Mouse (Mus musculus) limb, embryonic 13.5 days (tissue): ENCODE results near the gene Snip1. TPM values are rescaled to one million over a fixed set of nuclear protein-coding genes. Genes with fewer than 3 reads are reported as not detected.

ENCODE experiments used
- ATAC-seq: fragments of 200-750 bp; cut with Nextera tagmentation; 2 replicates; pipeline ENCODE4 v1.8.0; 2017; ENCODE audit warnings: low read depth, moderate number of reproducible peaks, moderate TSS enrichment; ENCODE audit not compliant: low FRiP score
- H3K27ac ChIP-seq: fragments of 300-500 bp; sonication (generic); 2 replicates; pipeline ENCODE4 v1.5.1; 2015; ENCODE audit warnings: inconsistent platforms, mild to moderate bottlenecking, moderate library complexity
- H3K27me3 ChIP-seq: fragments of 300-500 bp; sonication (generic); 2 replicates; pipeline ENCODE4 v1.6.1; 2015; ENCODE audit warnings: mild to moderate bottlenecking, inconsistent platforms
- H3K36me3 ChIP-seq: fragments of 300-500 bp; sonication (generic); 2 replicates; pipeline ENCODE4 v1.6.1; 2015; ENCODE audit warnings: inconsistent platforms, mild to moderate bottlenecking, moderate library complexity
- H3K4me1 ChIP-seq: fragments of 300-500 bp; sonication (generic); 2 replicates; pipeline ENCODE4 v1.6.1; 2015; ENCODE audit warnings: inconsistent platforms
- H3K4me2 ChIP-seq: fragments of 300-500 bp; sonication (generic); replicated peaks from 2 replicates; pipeline ENCODE4 v1.6.1; 2015; ENCODE audit warnings: inconsistent platforms, mild to moderate bottlenecking, moderate library complexity
- H3K4me3 ChIP-seq: fragments of 300-500 bp; sonication (generic); 2 replicates; pipeline ENCODE4 v1.5.1; 2015; ENCODE audit warnings: moderate library complexity, mild to moderate bottlenecking, inconsistent platforms
- H3K9ac ChIP-seq: fragments of 300-500 bp; sonication (generic); 2 replicates; pipeline ENCODE4 v1.6.1; 2015; ENCODE audit warnings: mild to moderate bottlenecking, inconsistent platforms
- H3K9me3 ChIP-seq: fragments of 300-500 bp; sonication (generic); 2 replicates; pipeline ENCODE4 v1.6.1; 2016; ENCODE audit warnings: inconsistent platforms
- WGBS: fragments of 180-500 bp; shearing (Covaris S2); methylation state at CpG from one replicate; pipeline ENCODE4 v1.1.7; 2015; 5-methylcytosine and 5-hydroxymethylcytosine counted together
- polyA plus RNA-seq: library from polyadenylated mRNA; unstranded; fragments of >200 nt; fragmentation: Nextera tagmentation; extraction: Ambion mirVana; gene quantifications from 2 replicates; pipeline ENCODE4 v1.2.1, GENCODE M21; 2015

Gene Snip1
- polyA plus RNA-seq, 1 experiment from 2014 or later = 32.6 TPM

DNA sequence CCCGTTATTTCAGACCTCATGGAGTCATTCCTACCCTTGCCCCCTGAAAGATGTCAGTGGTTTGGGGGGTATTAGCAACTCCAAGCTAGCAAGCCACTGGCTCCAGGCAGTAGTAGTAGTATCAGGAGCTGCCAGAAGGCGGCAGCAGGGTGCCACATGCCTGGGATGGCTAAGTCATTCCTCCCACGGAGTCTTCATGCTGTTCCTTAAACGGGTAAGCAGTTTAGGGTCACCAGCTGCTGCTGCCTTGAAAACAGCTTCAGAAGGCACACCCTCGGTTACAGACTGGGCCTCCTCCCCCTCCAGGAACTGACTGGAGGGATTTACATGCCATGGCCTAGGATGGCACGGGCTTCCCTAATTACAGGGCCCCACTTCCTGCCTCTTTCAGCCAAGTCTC, 48.2 kb downstream of the Snip1 start:
- Histone ChIP-seq H3K4me2 (peak overlapping the region; percentile 17), H3K4me3 (no peak overlapping the region), H3K36me3 (peaks cover 26% of the 10 kb centered on the region), H3K27me3 (no peaks in the 10 kb centered on the region), H3K4me1 (peaks cover 32% of the 10 kb centered on the region), H3K27ac (peak overlapping the region; percentile 16; the same call in 1 of the 2 replicates), H3K9me3 (no peaks in the 10 kb centered on the region), H3K9ac (0 out of 2 replicates have a peak overlapping the region, but pooled peaks have one; percentile 5)
- WGBS = 4% methylated on average over 6 of the region's 6 CpGs
- 0 out of 2 replicates have a peak, but pooled peaks have one; percentile 21 for ATAC-seq

DNA sequence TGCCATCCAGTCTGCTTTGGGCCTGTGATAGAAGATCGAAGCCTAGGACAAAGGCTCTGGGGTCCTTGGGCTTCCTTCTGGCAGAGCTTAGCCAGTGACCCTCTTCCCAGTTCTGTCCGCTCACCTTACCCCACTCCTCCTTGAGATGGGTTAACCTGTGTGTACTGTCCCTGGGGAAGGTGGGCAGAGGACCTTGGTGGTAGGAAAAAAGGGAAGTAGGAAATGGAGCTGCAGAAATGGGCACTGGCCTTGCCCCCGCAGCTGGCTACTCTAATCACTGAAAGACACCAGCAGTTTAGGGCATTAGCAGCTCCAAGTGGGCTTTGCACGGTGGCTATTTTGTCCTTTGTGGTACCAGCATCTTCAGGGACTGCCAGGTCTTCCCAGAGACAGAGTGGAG, 48.6 kb downstream of the Snip1 start:
- ATAC-seq = 0 out of 2 replicates have a peak, but pooled peaks have one; percentile 1
- Histone ChIP-seq H3K4me2 (peak overlapping the region; percentile 17; the same call in 1 of the 2 replicates), H3K27me3 (no peaks in the 10 kb centered on the region; the same call in 1 of the 2 replicates), H3K4me1 (peaks cover 32% of the 10 kb centered on the region), H3K9me3 (no peaks in the 10 kb centered on the region), H3K36me3 (peaks cover 25% of the 10 kb centered on the region), H3K27ac (peak overlapping the region; percentile 16; the same call in 1 of the 2 replicates), H3K9ac (0 out of 2 replicates have a peak overlapping the region, but pooled peaks have one; percentile 5), H3K4me3 (no peak overlapping the region)
- 70% methylated on average over 4 of the region's 4 CpGs for WGBS

- Histone ChIP-seq H3K27ac (peak overlapping the region; percentile 16; the same call in 1 of the 2 replicates), H3K4me1 (peaks cover 29% of the 10 kb centered on the region), H3K27me3 (no peaks in the 10 kb centered on the region; the same call in 1 of the 2 replicates), H3K36me3 (peaks cover 19% of the 10 kb centered on the region), H3K9me3 (no peaks in the 10 kb centered on the region), H3K4me3 (no peak overlapping the region), H3K9ac (no peak overlapping the region), H3K4me2 (no peak overlapping the region; the same call in 1 of the 2 replicates)
- 18% methylated on average over 6 of the region's 6 CpGs for WGBS
- ATAC-seq = peak; percentile 9; the same call in 1 of the 2 replicates
These were observed 49.2 kb downstream of the Snip1 start for GRCm38 (mm10) chr4:125115710-125116089.

DNA sequence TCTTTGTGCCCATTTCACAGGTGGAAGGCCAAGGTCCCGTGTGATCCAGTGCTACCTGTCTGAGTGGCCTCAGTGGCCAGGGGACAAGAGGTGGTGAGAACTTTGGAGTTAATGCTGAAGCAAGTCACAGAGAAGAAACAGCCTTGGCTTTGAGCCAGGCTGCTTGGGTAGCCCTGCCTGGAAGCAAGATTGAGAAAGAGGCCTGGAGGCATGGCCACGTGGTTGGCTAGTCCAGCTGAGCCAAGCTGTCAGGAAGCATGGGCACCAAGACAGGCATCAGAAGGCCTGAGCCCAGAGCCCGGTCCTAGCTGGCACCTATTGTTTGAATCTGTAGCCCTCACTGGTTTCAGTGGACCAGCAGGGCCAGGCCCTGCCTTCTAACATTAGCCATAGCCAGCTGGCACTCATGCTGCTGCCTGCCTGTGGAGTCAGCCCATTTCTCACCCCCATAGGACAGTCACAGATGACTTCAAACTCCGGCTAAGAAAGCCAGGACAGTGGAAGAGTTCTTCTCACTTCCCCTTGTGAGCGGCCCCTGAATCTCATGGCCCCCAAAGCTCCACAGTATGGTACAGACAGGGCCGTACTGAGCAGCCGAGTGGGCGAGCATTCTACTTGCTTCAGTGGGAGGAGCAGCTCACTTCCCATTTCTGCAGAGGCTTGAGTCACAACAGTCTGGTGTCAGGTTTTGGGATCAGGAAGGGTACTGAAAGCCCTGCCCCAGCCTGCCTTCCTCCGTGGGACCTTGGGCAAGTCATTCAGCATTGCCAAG, 49.8 kb downstream of the Snip1 start:
- no peaks in the 10 kb centered on the region for H3K9me3 ChIP-seq
- no peak overlapping the region for H3K4me2 ChIP-seq
- H3K27me3 ChIP-seq = no peaks in the 10 kb centered on the region; the same call in 1 of the 2 replicates
- H3K27ac ChIP-seq = no peak overlapping the region; the same call in 1 of the 2 replicates
- peaks cover 29% of the 10 kb centered on the region for H3K4me1 ChIP-seq
- 69% methylated on average over 9 of the region's 9 CpGs for WGBS
- no peak overlapping the region for H3K4me3 ChIP-seq
- H3K36me3 ChIP-seq = peaks cover 14% of the 10 kb centered on the region
- no peak for ATAC-seq
- no peak overlapping the region for H3K9ac ChIP-seq

GRCm38 (mm10) chr4:125116929-125117328, 50.5 kb downstream of the Snip1 start:
- H3K4me2 ChIP-seq = no peak overlapping the region
- H3K4me3 ChIP-seq = no peak overlapping the region
- no peaks in the 10 kb centered on the region; the same call in 1 of the 2 replicates for H3K27me3 ChIP-seq
- no peak overlapping the region for H3K27ac ChIP-seq
- ATAC-seq = no peak
- peaks cover 8% of the 10 kb centered on the region; the same call in 1 of the 2 replicates for H3K36me3 ChIP-seq
- no peaks in the 10 kb centered on the region for H3K9me3 ChIP-seq
- WGBS = 82% methylated on average over 13 of the region's 13 CpGs
- H3K9ac ChIP-seq = no peak overlapping the region
- H3K4me1 ChIP-seq = peaks cover 29% of the 10 kb centered on the region

DNA sequence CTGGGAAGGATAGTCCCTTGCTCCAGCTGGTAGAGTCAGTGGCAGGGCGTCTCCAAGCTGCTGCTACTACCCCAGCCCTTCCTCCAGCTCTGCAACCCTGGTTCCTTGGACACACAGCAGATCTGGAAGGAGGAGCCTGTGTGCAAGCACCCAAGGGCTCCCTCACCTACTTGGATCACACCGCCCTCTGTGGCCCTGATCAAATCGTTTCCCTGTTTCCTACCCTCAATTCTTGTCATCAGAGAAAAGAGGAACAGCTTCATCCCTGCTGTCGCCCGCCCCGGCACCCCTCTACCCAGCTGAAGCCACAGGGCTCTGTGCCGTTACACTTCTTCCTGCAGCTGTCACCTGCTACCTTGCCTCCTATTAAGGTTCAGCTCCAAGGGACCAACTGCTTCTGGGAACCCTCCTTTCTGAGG, 51.4 kb downstream of the Snip1 start:
- 0 out of 2 replicates have a peak, but pooled peaks cover 5% of the 10 kb centered on the region for H3K36me3 ChIP-seq
- ATAC-seq = no peak
- WGBS = 84% methylated on average over 7 of the region's 7 CpGs
- H3K4me3 ChIP-seq = no peak overlapping the region
- H3K27ac ChIP-seq = no peak overlapping the region
- no peak overlapping the region for H3K4me2 ChIP-seq
- H3K27me3 ChIP-seq = no peaks in the 10 kb centered on the region; the same call in 1 of the 2 replicates
- H3K4me1 ChIP-seq = peaks cover 35% of the 10 kb centered on the region
- H3K9me3 ChIP-seq = no peaks in the 10 kb centered on the region
- H3K9ac ChIP-seq = no peak overlapping the region

DNA sequence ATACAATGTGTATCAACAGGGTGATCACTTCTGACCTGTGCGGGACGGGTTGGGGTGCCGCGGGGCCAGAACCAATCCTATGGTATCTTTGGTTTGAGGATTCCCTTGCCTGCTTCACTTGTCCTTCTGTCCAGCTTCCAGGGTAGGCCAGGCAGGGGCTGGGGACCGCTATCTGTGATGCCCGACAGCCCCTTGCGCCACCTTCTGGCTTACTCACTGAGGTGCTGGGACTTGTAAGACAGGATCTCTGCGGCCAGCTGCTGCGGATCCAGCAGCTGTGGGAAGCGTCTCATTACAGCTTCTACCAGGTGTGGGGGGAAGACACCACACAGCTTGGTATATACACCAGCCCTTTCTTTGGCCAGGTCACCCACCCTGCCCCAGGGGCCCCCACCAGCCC, 52.6 kb downstream of the Snip1 start:
- 32% methylated on average over 10 of the region's 10 CpGs for WGBS
- no peak overlapping the region for H3K4me3 ChIP-seq
- H3K36me3 ChIP-seq = 0 out of 2 replicates have a peak, but pooled peaks cover 5% of the 10 kb centered on the region
- peaks cover 42% of the 10 kb centered on the region for H3K4me1 ChIP-seq
- no peak overlapping the region for H3K9ac ChIP-seq
- peaks cover 3% of the 10 kb centered on the region; the same call in 1 of the 2 replicates for H3K27me3 ChIP-seq
- no peaks in the 10 kb centered on the region for H3K9me3 ChIP-seq
- H3K4me2 ChIP-seq = no peak overlapping the region
- no peak for ATAC-seq
- no peak overlapping the region for H3K27ac ChIP-seq

- Histone ChIP-seq H3K4me2 (no peak overlapping the region), H3K36me3 (0 out of 2 replicates have a peak, but pooled peaks cover 5% of the 10 kb centered on the region)
- 93% methylated on average over 11 of the region's 11 CpGs for WGBS
These were observed 53.2 kb downstream of the Snip1 start for GRCm38 (mm10) chr4:125119721-125120120.

GRCm38 (mm10) chr4:125122431-125123278, 56.2 kb downstream of the Snip1 start:
- H3K4me3 ChIP-seq = no peak overlapping the region
- 24% methylated on average over 16 of the region's 16 CpGs for WGBS
- H3K27me3 ChIP-seq = peaks cover 33% of the 10 kb centered on the region
- H3K27ac ChIP-seq = no peak overlapping the region
- H3K36me3 ChIP-seq = 0 out of 2 replicates have a peak, but pooled peaks cover 5% of the 10 kb centered on the region
- no peak for ATAC-seq
- H3K4me2 ChIP-seq = no peak overlapping the region
- no peaks in the 10 kb centered on the region for H3K9me3 ChIP-seq
- H3K9ac ChIP-seq = no peak overlapping the region
- H3K4me1 ChIP-seq = peaks cover 31% of the 10 kb centered on the region

More at GRCm38 (mm10) chr4:125119721-125120120, 53.2 kb downstream of the Snip1 start:
- Histone ChIP-seq H3K9me3 (no peaks in the 10 kb centered on the region), H3K4me1 (peaks cover 43% of the 10 kb centered on the region), H3K9ac (no peak overlapping the region), H3K4me3 (no peak overlapping the region), H3K27ac (no peak overlapping the region), H3K27me3 (peaks cover 6% of the 10 kb centered on the region; the same call in 1 of the 2 replicates)
- no peak for ATAC-seq

DNA sequence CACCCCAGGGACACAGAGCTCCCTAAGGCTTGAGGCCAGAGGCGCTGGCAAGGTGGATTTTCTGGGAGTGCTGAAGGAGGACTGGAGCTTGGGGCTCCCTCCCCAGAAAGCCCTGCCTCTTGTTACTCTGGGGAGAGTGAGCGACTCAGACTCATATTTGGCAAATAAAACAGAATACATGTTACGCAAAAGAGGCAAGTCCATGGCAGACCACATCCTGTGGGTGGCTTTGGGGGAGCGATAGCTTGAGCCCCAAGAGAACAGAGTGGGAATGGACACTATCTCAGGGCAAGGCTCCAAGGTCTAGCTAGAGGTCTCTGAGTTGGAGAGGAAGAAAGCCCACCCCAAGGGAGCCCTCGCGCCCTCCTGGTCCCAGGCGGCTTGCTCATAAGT, 56.8 kb downstream of the Snip1 start:
- 0 out of 2 replicates have a peak, but pooled peaks cover 5% of the 10 kb centered on the region for H3K36me3 ChIP-seq
- H3K27me3 ChIP-seq = peaks cover 39% of the 10 kb centered on the region
- 70% methylated on average over 7 of the region's 7 CpGs for WGBS
- ATAC-seq = no peak
- peaks cover 36% of the 10 kb centered on the region for H3K4me1 ChIP-seq
- H3K4me2 ChIP-seq = no peak overlapping the region
- no peak overlapping the region for H3K9ac ChIP-seq
- H3K4me3 ChIP-seq = no peak overlapping the region
- no peak overlapping the region for H3K27ac ChIP-seq
- H3K9me3 ChIP-seq = no peaks in the 10 kb centered on the region
